ENCODE assay signal across 29 mouse cellular contexts in the genomic region with DNA sequence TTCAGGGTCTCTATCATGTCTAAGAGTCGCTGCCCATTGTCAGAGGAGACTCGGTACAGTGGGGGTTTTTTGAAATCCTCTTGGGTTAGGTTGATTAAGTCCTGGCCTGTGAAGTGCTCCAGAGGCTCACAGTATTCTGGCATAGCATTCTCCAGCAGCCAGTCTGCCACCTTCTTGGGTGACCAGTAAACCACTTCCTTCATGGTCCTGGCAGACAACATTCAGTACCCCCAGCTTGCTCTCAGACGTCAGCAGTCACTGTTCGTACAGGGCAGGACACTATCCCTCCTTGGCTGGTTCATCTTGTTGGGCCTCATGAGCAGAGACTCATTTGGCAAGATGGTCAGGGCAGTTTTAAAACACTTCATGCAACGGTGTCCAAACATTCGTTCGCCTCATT.
"Had no signal": no experiment of that assay in that cellular context is flagged by ENCODE, and none has a peak within 500 bp of the region (broad histone marks: within the 10 kb centered on the region; RNA-seq: fewer than 3 reads in every experiment).

No protein-coding gene starts in this region.

- H3K4me1 ChIP-seq: embryonic facial prominence, embryonic 10.5 days; embryonic facial prominence, embryonic 12.5 days; forebrain, embryonic 10.5 days; forebrain, embryonic 12.5 days; forebrain, embryonic 13.5 days; forebrain, embryonic 15.5 days had no signal

- H3K9me3 ChIP-seq: embryonic facial prominence, embryonic 10.5 days; embryonic facial prominence, embryonic 12.5 days; embryonic facial prominence, embryonic 13.5 days; embryonic facial prominence, embryonic 15.5 days; forebrain, embryonic 10.5 days; forebrain, embryonic 12.5 days; forebrain, embryonic 13.5 days; forebrain, embryonic 15.5 days had no signal

- H3K27ac ChIP-seq: embryonic facial prominence, embryonic 10.5 days; embryonic facial prominence, embryonic 12.5 days; embryonic facial prominence, embryonic 13.5 days; embryonic facial prominence, embryonic 15.5 days; forebrain, embryonic 10.5 days; forebrain, embryonic 12.5 days; forebrain, embryonic 13.5 days; forebrain, embryonic 15.5 days; gastrocnemius, adult 2 months; heart, adult 2 months had no signal

- H3K36me3 ChIP-seq: forebrain, embryonic 12.5 days; forebrain, embryonic 15.5 days had no signal

- ATAC-seq: forebrain, embryonic 13.5 days; forebrain, embryonic 14.5 days; forebrain, embryonic 15.5 days; forebrain, embryonic 16.5 days; forebrain, postnatal 0 days had no signal

- H3K4me2 ChIP-seq: embryonic facial prominence, embryonic 12.5 days; embryonic facial prominence, embryonic 13.5 days; embryonic facial prominence, embryonic 15.5 days; forebrain, embryonic 12.5 days; forebrain, embryonic 13.5 days; forebrain, embryonic 15.5 days had no signal

- DNase-seq: cerebellum, adult 2 months; cerebellum, adult 8-10 months; cerebellum, adult 9-10 months; cerebellum, adult 9-11 months; cerebellum, postnatal 10 days; cerebellum, postnatal 14 days; cerebellum, postnatal 25 days; cerebellum, postnatal 36 days; embryo, embryonic 11 days; forebrain, postnatal 0 days; gastrocnemius, adult 2 months; gastrocnemius, postnatal 10 days; gastrocnemius, postnatal 14 days; gastrocnemius, postnatal 25 days; gastrocnemius, postnatal 36 days; heart, adult 11 months; heart, adult 18-20 months; heart, adult 2 months had no signal

- H3K9ac ChIP-seq: embryonic facial prominence, embryonic 12.5 days; embryonic facial prominence, embryonic 13.5 days; embryonic facial prominence, embryonic 15.5 days; forebrain, embryonic 12.5 days; forebrain, embryonic 13.5 days; forebrain, embryonic 15.5 days; forebrain, postnatal 0 days had no signal

- H3K27me3 ChIP-seq: embryonic facial prominence, embryonic 12.5 days; embryonic facial prominence, embryonic 13.5 days; embryonic facial prominence, embryonic 15.5 days; forebrain, embryonic 12.5 days; forebrain, embryonic 13.5 days; forebrain, embryonic 15.5 days had no signal

- H3K4me3 ChIP-seq: embryonic facial prominence, embryonic 10.5 days; embryonic facial prominence, embryonic 12.5 days; embryonic facial prominence, embryonic 13.5 days; embryonic facial prominence, embryonic 15.5 days; erythroblast, embryonic 14.5 days; forebrain, embryonic 10.5 days; forebrain, embryonic 12.5 days; forebrain, embryonic 13.5 days; forebrain, embryonic 15.5 days; gastrocnemius, adult 2 months; heart, adult 2 months had no signal
